Comparison of ENCODE assay signal across 13 mouse cellular contexts in the genomic region with DNA sequence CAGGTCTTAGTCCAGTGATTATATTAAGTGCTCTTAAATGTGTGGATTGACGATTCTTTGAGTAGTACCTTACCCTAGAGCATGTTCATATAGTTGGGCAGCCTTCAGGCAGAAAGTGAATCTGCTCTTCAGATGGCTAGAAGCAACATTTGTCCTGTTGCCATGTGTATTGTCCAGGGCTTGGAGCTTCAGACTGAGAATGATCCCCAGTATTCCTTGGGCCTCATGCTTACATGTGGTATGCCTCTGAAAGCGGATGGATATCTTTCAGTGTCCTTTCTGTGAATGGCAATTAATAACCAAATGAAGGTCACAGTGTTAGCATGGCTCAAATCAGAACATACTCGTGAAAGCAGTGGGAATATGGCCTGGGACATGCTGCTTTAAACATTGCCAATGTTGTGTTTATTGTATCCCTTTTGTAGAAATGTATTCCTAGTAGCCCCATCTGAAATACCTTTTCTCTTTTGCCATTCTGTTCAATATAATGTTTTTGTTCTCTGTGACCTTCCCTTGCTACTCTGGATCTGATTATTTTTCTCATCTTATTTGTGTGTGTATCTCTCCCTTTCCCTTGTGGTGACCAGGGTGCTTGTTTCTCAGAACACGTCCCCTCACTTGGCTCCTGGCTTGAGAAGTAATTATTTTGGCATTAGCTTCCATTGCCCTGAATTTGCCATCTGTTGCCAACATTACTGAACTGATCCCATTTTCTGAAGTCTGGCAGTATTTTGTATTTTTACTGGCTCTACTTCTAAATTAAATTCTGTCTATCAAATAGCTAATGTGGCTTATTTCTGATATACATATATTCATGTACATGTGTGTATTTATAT.
DNase-seq lines count a peak whose midpoint lies in the region; ATAC-seq lines count a peak whose summit lies in the region.
"Had no signal": no experiment of that assay in that cellular context is flagged by ENCODE, and none has a peak within 500 bp of the region (broad histone marks: within the 10 kb centered on the region; RNA-seq: fewer than 3 reads in every experiment).

No protein-coding gene starts in this region.

- H3K27me3 ChIP-seq in midbrain, embryonic 14.5 days (ENCODE audit: control insufficient read depth, insufficient read depth, low read length), result no peaks in the 10 kb centered on the region
- H3K27me3 ChIP-seq: embryonic facial prominence, embryonic 13.5 days; limb, embryonic 12.5 days had no signal

- H3K4me3 ChIP-seq in midbrain, embryonic 14.5 days (replicated peaks; ENCODE audit: low read depth, low read length), result no peak overlapping the region
- H3K4me3 ChIP-seq: embryonic facial prominence, embryonic 13.5 days; heart, embryonic 10.5 days; limb, embryonic 12.5 days had no signal

- H3K9ac ChIP-seq in midbrain, embryonic 14.5 days (replicated peaks; ENCODE audit: low read length), result no peak overlapping the region
- H3K9ac ChIP-seq: embryonic facial prominence, embryonic 13.5 days; limb, embryonic 12.5 days had no signal

- peak; percentile 25 for DNase-seq in layer of hippocampus, adult 11-12 months (ENCODE audit: low spot score)
- DNase-seq in layer of hippocampus, postnatal 25 days (ENCODE audit: extremely low spot score in 1 of 2, low spot score in 1 of 2), result no peak
- peak; percentile 83 for DNase-seq in cerebellum, adult 11-12 months
- peak; percentile 51 to 61 for DNase-seq in cerebellum, postnatal 36 days
- DNase-seq in midbrain, embryonic 14.5 days, result peak; percentile 45
- no peak for DNase-seq in thymus, postnatal 14 days
- no peak for DNase-seq in kidney, adult 18-20 months
- DNase-seq: kidney, postnatal 14 days; lung, adult 18-20 months had no signal

- WGBS in midbrain, embryonic 14.5 days, result 66% methylated on average over 4 of the region's 4 CpGs

- no peaks in the 10 kb centered on the region for H3K9me3 ChIP-seq in midbrain, embryonic 14.5 days (ENCODE audit: control insufficient read depth, low read length)
- H3K9me3 ChIP-seq: embryonic facial prominence, embryonic 13.5 days; heart, embryonic 10.5 days; limb, embryonic 12.5 days had no signal

- no peaks in the 10 kb centered on the region for H3K36me3 ChIP-seq in midbrain, embryonic 14.5 days (ENCODE audit: control insufficient read depth, insufficient read depth, low read length)
- H3K36me3 ChIP-seq: embryonic facial prominence, embryonic 13.5 days; heart, embryonic 10.5 days; limb, embryonic 12.5 days had no signal

- peaks cover 10% of the 10 kb centered on the region for H3K4me1 ChIP-seq in midbrain, embryonic 14.5 days (ENCODE audit: control insufficient read depth, insufficient read depth, low read length)
- H3K4me1 ChIP-seq: embryonic facial prominence, embryonic 13.5 days; heart, embryonic 10.5 days; limb, embryonic 12.5 days had no signal

- no peak overlapping the region for H3K4me2 ChIP-seq in midbrain, embryonic 14.5 days (ENCODE audit: low read length)
- H3K4me2 ChIP-seq: embryonic facial prominence, embryonic 13.5 days; limb, embryonic 12.5 days had no signal

- H3K27ac ChIP-seq in midbrain, embryonic 14.5 days (replicated peaks; ENCODE audit: low read depth, low read length), result no peak overlapping the region
- H3K27ac ChIP-seq: embryonic facial prominence, embryonic 13.5 days; heart, embryonic 10.5 days; limb, embryonic 12.5 days had no signal

- ATAC-seq in midbrain, embryonic 14.5 days (ENCODE audit: low FRiP score, low TSS enrichment), result no peak; the same call in 1 of the 2 replicates
- ATAC-seq: CD4-positive, CD25-positive, alpha-beta regulatory T cell, adult 4 months had no signal

Comparison
In these comparisons a context has a peak if more than half of its experiments do, and no peak if none do; other contexts are left out.
1. DNase-seq: peak in layer of hippocampus, adult 11-12 months (single experiment), cerebellum, adult 11-12 months (single experiment), cerebellum, postnatal 36 days (2 of 2) and midbrain, embryonic 14.5 days (single experiment); none in layer of hippocampus, postnatal 25 days (0 of 2), thymus, postnatal 14 days (single experiment) and kidney, adult 18-20 months (single experiment).